Mouse (Mus musculus) lung, embryonic 14.5 days (tissue): ENCODE results near the gene Slc44a5. TPM values are rescaled to one million over a fixed set of nuclear protein-coding genes. Genes with fewer than 3 reads are reported as not detected.
A peak's percentile ranks its signal among the peaks of the same experiment; 100 is the strongest.

ENCODE experiments used
- ATAC-seq: fragments of 200-750 bp; cut with Nextera tagmentation; 2 replicates; pipeline ENCODE4 v1.8.0; 2017; ENCODE audit warnings: mild to moderate bottlenecking, moderate TSS enrichment, moderate library complexity; ENCODE audit not compliant: insufficient read depth
- DNase-seq: peaks from one replicate; pipeline ENCODE4 v3.0.0-alpha.2; 2015
- H3K27ac ChIP-seq: fragments of 300-500 bp; sonication (generic); 2 replicates; pipeline ENCODE4 v1.5.1; 2014; ENCODE audit warnings: low read depth, mild to moderate bottlenecking, moderate library complexity
- H3K27me3 ChIP-seq: fragments of 300-500 bp; sonication (generic); 2 replicates; pipeline ENCODE4 v1.6.1; 2014; ENCODE audit warnings: low read length, control low read depth; ENCODE audit not compliant: insufficient read depth
- H3K36me3 ChIP-seq: fragments of 300-500 bp; sonication (generic); 2 replicates; pipeline ENCODE4 v1.6.1; 2014; ENCODE audit warnings: control low read depth; ENCODE audit not compliant: insufficient read depth
- H3K4me1 ChIP-seq: fragments of 300-500 bp; sonication (generic); 2 replicates; pipeline ENCODE4 v1.6.1; 2014; ENCODE audit warnings: antibody characterized with exemption, control low read depth; ENCODE audit not compliant: insufficient read depth
- H3K4me2 ChIP-seq: fragments of 300-500 bp; sonication (generic); 2 replicates; pipeline ENCODE4 v1.6.1; 2014; ENCODE audit warnings: mild to moderate bottlenecking
- H3K4me3 ChIP-seq: fragments of 300-500 bp; sonication (generic); 2 replicates; pipeline ENCODE4 v1.5.1; 2014; ENCODE audit warnings: low read depth, low read length
- H3K9ac ChIP-seq: fragments of 300-500 bp; sonication (generic); 2 replicates; pipeline ENCODE4 v1.6.1; 2014
- H3K9me3 ChIP-seq: fragments of 300-500 bp; sonication (generic); 2 replicates; pipeline ENCODE4 v1.6.1; 2016; ENCODE audit warnings: low read depth, low read length, control low read depth
- CTCF ChIP-seq: IDR thresholded peaks from 2 replicates; pipeline ENCODE4 v1.5.1; 2016; ENCODE audit warnings: antibody characterized with exemption, low read depth
- WGBS: fragments of 180-500 bp; shearing (Covaris S2); extraction: QIAGEN DNeasy Blood & Tissue Kit; methylation state at CpG from one replicate; pipeline ENCODE4 v1.1.7; 2014; 5-methylcytosine and 5-hydroxymethylcytosine counted together
- polyA plus RNA-seq: library from polyadenylated mRNA; unstranded; fragments of >200 nt; fragmentation: Nextera tagmentation; extraction: Ambion mirVana; gene quantifications from 2 replicates; pipeline ENCODE4 v1.2.1, GENCODE M21; 2014

The Slc44a5 gene
- polyA plus RNA-seq, 1 experiment from 2014 or later = 0.29 TPM

DNA sequence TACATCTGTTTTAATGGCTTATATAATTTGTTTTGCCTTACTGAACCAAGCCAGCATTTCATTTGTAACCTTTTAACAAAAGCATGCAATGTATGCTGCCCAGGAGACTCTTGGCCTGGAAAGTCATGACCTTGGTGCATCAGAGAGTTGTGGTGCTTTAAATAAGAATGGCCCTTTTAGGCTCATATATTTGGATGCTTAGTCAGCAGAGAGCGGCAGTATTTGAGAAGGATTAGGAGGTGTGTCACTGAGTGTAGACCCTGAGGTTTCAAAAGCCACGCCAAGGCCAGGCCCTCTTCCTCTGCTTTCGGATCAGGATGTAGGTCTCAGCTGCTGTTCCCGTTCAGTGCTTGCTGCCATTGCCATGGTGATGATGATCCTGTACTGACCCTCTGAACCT is 3.8 kb upstream of the Slc44a5 start:
- no peak overlapping the region for H3K4me3 ChIP-seq
- no peak overlapping the region for H3K4me2 ChIP-seq
- no peak overlapping the region for H3K27ac ChIP-seq
- no peaks in the 10 kb centered on the region for H3K36me3 ChIP-seq
- peaks cover 21% of the 10 kb centered on the region for H3K27me3 ChIP-seq
- no peak for ATAC-seq
- no peaks in the 10 kb centered on the region for H3K9me3 ChIP-seq
- no peaks in the 10 kb centered on the region for H3K4me1 ChIP-seq
- no peak for TF ChIP-seq CTCF
- 84% methylated on average over 4 of the region's 4 CpGs for WGBS
- no peak for DNase-seq
- no peak overlapping the region for H3K9ac ChIP-seq

DNA sequence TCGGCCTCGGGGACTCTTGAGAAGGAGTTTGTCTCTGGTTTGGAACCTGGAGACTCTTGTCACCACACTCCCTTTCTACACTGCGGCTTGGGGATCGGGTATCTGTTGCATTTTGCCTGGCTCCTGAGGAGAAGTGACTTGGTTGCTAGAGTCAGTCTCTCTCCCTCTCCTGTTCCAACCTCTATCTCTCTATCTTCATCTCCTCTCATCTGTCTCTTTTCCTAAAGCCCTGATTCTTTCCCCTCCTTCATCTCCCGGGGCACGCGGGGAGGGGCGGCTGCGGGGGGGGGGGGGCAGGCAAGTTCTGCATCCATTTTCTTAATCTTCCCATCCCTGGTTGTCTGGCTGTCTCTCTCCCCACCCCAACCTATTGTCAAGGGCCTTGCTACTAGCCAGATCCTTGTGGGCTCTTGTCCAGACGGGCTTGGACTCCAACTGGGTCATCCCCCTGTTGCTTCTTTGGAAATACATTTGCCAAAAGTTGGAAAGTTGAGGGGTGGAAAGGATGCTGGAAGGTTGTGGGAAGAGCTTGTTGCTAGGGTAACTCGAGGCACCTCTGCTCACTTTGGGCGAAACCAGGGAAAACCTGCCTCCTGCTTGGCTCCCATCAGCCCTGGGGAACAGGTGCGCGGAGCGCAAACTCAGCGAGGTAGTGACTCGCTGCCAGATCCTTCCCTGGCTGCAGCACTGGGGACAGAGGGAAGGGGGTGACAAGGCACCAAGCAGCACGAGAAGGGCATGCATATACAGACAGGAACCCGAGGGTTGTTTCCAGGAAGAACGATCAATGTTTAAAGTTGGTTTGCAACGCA is 919 bp downstream of the Slc44a5 start:
- 6% methylated on average over 20 of the region's 21 CpGs for WGBS

DNA sequence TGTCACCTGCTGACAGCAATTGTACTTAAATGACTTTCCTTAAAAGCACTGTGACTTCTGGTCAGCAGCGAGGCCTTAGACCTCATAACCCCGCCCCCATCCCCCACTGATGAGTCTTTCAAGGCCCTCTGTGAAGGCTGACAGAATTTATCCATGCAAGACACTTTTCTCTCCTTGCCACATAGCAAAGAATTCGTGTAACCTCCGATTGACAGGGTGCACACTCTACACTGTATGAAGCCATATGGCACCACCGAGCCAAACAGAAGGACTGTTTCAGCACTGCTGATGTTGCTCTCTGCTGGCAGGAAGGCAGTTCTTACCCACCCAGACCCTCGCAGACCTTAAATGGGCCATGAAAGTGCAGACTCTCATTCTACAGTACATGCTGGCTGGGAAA is 1.8 kb downstream of the Slc44a5 start:
- 17% methylated on average over 6 of the region's 6 CpGs for WGBS

More for the DNA sequence above, 919 bp downstream of the Slc44a5 start:
- no peak for ATAC-seq
- H3K9me3 ChIP-seq = no peaks in the 10 kb centered on the region
- no peak for DNase-seq
- peak overlapping the region; percentile 50; the same call in 1 of the 2 replicates for H3K9ac ChIP-seq
- no peak overlapping the region for H3K27ac ChIP-seq
- H3K4me2 ChIP-seq = peak overlapping the region; percentile 95
- no peaks in the 10 kb centered on the region for H3K4me1 ChIP-seq
- no peak for TF ChIP-seq CTCF
- H3K36me3 ChIP-seq = no peaks in the 10 kb centered on the region
- peaks cover 30% of the 10 kb centered on the region for H3K27me3 ChIP-seq
- peak overlapping the region; percentile 53 for H3K4me3 ChIP-seq

DNA sequence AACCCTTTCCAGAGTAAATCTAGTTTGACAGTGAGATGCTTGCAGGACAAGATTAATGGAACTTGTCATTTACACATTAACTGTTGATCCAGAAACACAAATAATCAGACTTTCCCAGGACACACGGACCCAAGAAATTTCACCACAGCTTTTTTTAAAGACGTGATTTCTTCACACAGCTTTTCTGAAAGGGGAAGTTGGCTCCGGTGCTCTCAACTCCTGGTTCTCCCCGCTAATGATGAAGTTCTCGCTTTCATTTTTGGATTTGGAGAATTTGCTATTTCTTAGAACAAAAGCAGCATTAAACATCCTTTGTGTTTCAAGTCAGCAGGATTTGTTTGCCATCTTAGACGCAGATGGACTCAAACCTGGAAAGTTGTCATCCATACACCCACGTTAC is 2.6 kb downstream of the Slc44a5 start:
- H3K4me1 ChIP-seq = no peaks in the 10 kb centered on the region
- whole genome bisulfite sequencing = 69% methylated on average over 7 of the region's 7 CpGs
- H3K4me3 ChIP-seq = no peak overlapping the region
- TF ChIP-seq CTCF = no peak
- H3K4me2 ChIP-seq = no peak overlapping the region
- DNase-seq (no peak), ATAC-seq (no peak)
- H3K9me3 ChIP-seq = no peaks in the 10 kb centered on the region
- H3K27ac ChIP-seq = no peak overlapping the region
- H3K36me3 ChIP-seq = no peaks in the 10 kb centered on the region
- peaks cover 30% of the 10 kb centered on the region for H3K27me3 ChIP-seq
- no peak overlapping the region for H3K9ac ChIP-seq

More for the DNA sequence above, 1.8 kb downstream of the Slc44a5 start:
- ATAC-seq = no peak
- Histone ChIP-seq H3K4me1 (no peaks in the 10 kb centered on the region), H3K4me2 (no peak overlapping the region), H3K27me3 (peaks cover 30% of the 10 kb centered on the region), H3K9me3 (no peaks in the 10 kb centered on the region), H3K36me3 (no peaks in the 10 kb centered on the region), H3K27ac (no peak overlapping the region), H3K4me3 (no peak overlapping the region), H3K9ac (no peak overlapping the region)
- DNase-seq = no peak
- TF ChIP-seq CTCF = no peak

DNA sequence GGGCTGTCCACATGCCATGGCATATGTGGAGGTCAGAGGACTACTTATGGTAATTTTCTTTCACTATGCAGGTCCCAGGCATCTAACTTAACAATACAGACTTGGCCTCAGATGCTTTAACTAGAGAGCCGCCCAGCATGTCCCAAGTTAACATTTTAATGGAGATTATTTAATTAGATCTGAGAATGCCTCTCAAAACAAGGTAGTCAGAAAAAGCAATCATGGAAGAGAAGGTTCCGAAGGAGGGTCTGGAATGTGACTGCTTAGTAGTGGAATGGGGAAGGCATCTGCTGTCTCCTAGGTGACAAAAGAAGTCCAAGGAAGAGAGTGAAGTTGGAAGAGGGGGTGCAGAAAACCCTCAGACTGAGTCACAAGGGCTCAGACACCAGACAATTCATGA is 7.4 kb downstream of the Slc44a5 start:
- H3K4me2 ChIP-seq = no peak overlapping the region
- no peak for TF ChIP-seq CTCF
- no peaks in the 10 kb centered on the region for H3K9me3 ChIP-seq
- H3K36me3 ChIP-seq = no peaks in the 10 kb centered on the region
- H3K27me3 ChIP-seq = no peaks in the 10 kb centered on the region
- 69% methylated on average over 2 of the region's 2 CpGs for WGBS
- no peak overlapping the region for H3K9ac ChIP-seq
- ATAC-seq = no peak
- H3K4me3 ChIP-seq = no peak overlapping the region
- no peak for DNase-seq
- no peak overlapping the region for H3K27ac ChIP-seq
- no peaks in the 10 kb centered on the region for H3K4me1 ChIP-seq

DNA sequence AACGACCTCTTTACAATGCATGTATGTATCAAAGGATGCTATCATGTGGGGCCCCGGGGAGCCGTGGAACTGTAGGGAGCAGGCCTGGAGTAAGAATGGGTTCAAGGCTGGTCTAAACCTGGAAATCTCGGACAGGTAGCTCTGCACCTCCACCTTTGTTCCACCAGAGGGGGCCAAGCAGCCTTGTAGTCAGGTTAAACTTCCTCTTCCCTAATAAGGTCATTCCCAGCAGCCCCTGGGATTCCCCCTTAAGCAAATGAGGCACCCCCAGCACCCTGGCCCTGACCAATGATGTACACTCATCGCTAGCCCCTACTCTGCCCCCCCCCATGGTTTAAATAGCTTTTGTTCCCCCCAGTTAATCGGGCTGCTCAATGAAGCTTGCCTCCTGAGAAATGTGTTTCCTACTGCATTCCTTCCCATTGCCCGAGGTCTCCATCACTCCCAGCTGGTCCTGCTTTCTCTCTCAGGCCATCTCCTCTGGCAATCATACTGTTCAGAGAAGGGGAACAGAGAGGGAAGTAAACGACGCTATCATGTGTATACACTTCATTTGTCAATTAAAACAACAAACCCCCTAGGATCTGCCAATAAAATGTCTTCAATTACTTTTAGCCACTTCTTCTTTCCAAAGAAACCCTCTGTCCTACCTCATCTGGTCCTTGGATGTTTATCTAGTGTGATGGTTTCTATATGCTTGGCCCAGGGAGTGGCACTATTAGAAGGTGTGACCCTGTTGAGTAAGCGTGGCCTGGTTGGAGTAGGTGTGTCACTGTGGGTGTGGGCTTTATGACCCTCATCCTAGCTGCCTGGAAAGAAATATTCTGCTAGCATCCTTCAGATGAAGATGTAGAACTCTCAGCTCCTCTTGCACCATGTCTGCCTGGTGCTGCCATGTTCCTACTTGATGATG is 11.4 kb downstream of the Slc44a5 start:
- H3K27me3 ChIP-seq = no peaks in the 10 kb centered on the region
- H3K9me3 ChIP-seq = no peaks in the 10 kb centered on the region
- H3K4me1 ChIP-seq = no peaks in the 10 kb centered on the region
- no peak overlapping the region for H3K4me3 ChIP-seq
- peak; percentile 68 for TF ChIP-seq CTCF
- 46% methylated on average over 10 of the region's 10 CpGs for WGBS
- no peak overlapping the region for H3K4me2 ChIP-seq
- no peaks in the 10 kb centered on the region for H3K36me3 ChIP-seq
- H3K27ac ChIP-seq = no peak overlapping the region
- peak; percentile 47 for DNase-seq
- no peak overlapping the region for H3K9ac ChIP-seq
- no peak; the same call in 1 of the 2 replicates for ATAC-seq

DNA sequence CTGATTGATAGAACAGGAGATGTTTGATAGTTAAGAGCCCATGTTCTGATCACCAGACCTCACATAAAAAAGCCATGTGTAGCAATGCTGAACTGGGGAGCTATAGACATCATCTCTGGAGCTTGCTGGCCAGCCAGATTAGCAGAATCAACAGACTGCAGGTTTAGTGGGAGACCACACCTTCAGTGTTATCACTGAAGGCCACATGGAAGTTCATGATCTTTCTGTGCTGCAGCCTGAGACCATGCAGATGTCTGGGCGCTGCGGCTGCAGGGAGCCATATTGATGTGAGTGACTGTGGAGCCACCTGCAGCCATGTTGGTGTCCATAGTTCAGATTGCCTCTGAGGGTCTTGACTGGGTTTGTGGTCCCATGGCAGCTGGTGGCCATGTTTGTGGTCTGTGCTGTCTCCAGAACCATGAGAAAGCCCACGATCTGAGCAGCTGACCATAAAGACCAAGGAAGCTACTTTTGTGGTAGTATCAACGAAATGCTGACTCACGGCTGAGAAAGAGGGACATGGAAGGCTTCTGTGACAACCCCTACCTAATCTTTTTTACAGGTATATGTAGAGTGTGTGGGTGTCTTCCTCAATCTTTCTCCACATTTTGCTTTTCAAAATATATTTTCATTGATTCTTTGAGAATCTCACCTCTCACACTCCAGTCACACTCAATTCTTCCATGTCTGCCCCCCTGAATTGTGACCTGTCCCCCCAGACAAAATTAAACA is 26.7 kb downstream of the Slc44a5 start:
- DNase-seq (no peak), ATAC-seq (no peak)
- Histone ChIP-seq H3K4me1 (no peaks in the 10 kb centered on the region), H3K27me3 (no peaks in the 10 kb centered on the region), H3K27ac (no peak overlapping the region), H3K9me3 (no peaks in the 10 kb centered on the region), H3K9ac (no peak overlapping the region), H3K4me3 (no peak overlapping the region), H3K36me3 (no peaks in the 10 kb centered on the region), H3K4me2 (no peak overlapping the region)
- WGBS = 90% methylated on average over 5 of the region's 5 CpGs
- TF ChIP-seq CTCF = no peak
